Mouse (Mus musculus): ENCODE data around the gene Aldh9a1. TPM values are rescaled to one million over a fixed set of nuclear protein-coding genes. Genes with fewer than 3 reads are reported as not detected.

The Aldh9a1 gene
- polyA plus RNA-seq (2012; ENCODE audit: low replicate concordance): 32.4 and 45.9 TPM in 2 replicates

GRCm38 (mm10) chr1:167349815-167350596, at the start of gene Aldh9a1:
Gene Aldh9a1 (plus strand): TSS chr1:167349991.

GRCm38 (mm10) chr1:167308261-167309054, 41.3 kb upstream of the Aldh9a1 start, which contains the start of gene Tmco1:
Gene Tmco1 (plus strand): TSS chr1:167308378.

GRCm38 (mm10) chr1:167393683-167394492, 44.1 kb downstream of the Aldh9a1 start, which contains the start of gene Mgst3:
Gene Mgst3 (minus strand): TSS chr1:167393841.

Other genes starting within 250 kb of the Aldh9a1 start
- 60.6 and 80.5 TPM in 2 replicates for gene Uck2, start 64.7 kb upstream of the Aldh9a1 start, polyA plus RNA-seq (2012; ENCODE audit: low replicate concordance)
- gene Tmco1, start 41.6 kb upstream of the Aldh9a1 start, polyA plus RNA-seq (2012; ENCODE audit: low replicate concordance): 8.7 and 18.6 TPM in 2 replicates
- 1.5 and 68.4 TPM in 2 replicates for gene Mgst3, start 43.9 kb downstream of the Aldh9a1 start, polyA plus RNA-seq (2012; ENCODE audit: low replicate concordance)
- gene Lrrc52, start 116.8 kb downstream of the Aldh9a1 start, polyA plus RNA-seq (2012; ENCODE audit: low replicate concordance): not detected in 2 replicates
- 0.13 and 0.21 TPM in 2 replicates for gene Rxrg, start 248.4 kb downstream of the Aldh9a1 start, polyA plus RNA-seq (2012; ENCODE audit: low replicate concordance)